Mouse (Mus musculus) lung, postnatal 0 days (tissue): ENCODE results near the gene Tph1.

Experiments
- CTCF ChIP-seq: IDR thresholded peaks from 2 replicates; pipeline ENCODE4 v1.5.1; 2016; ENCODE audit warnings: antibody characterized with exemption, mild to moderate bottlenecking
- EP300 ChIP-seq: IDR thresholded peaks from 2 replicates; pipeline ENCODE4 v1.6.1; 2016; ENCODE audit warnings: antibody characterized with exemption, mild to moderate bottlenecking, control low read depth

DNA sequence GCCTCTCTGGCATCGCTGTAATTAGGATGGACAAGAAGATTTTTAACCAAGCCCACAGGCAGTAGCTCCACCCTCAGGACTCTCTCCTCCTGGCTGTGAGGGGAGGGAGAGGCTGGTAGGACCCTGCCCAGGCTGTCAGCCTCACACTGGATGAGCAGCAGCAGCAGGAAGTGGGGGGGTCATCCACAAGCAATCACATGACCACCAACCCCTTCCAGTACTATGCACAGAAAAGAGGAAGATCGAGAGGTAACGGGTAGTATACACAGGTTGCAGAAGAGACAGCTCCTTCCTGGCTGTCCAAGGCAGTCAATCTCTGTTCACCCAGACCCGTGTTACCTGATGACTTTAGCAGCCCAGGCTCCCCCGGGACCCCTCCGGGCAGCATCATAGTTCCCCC is 39.9 kb upstream of the Tph1 start:
- TF ChIP-seq CTCF (no peak), EP300 (no peak)
